Mouse (Mus musculus) CD4-positive naive resting alpha-beta T cell, adult 57 days (primary cell): ENCODE results near the gene Uts2b. TPM values are rescaled to one million over a fixed set of nuclear protein-coding genes. Genes with fewer than 3 reads are reported as not detected.

Experiments used
- total RNA-seq: library from RNA; stranded (reverse); gene quantifications from one replicate; pipeline ENCODE4 v1.2.4, GENCODE M21; 2023

Uts2b gene
- total RNA-seq = not detected

DNA sequence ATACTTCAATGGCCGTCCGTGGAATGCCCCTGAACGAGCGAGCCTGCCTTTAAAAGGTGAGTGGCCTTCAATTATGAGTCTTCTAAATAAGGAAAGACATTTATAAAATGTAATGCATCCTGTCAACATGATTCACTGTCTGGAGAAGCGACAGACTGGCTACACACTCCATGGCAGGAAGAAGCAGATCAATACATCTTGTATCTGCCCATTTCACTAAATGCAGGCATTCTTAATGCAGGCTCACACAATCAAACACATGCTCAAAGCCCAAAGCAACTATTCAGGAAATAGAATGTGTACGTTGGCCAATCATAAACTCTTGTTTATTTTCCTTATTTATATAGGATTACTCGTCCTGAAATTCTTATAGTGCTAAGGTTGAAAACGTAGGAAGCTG is at the start of gene Uts2b:
TSS of gene Uts2b (minus strand) at position 49 of the 400 bp plus-strand sequence.

DNA sequence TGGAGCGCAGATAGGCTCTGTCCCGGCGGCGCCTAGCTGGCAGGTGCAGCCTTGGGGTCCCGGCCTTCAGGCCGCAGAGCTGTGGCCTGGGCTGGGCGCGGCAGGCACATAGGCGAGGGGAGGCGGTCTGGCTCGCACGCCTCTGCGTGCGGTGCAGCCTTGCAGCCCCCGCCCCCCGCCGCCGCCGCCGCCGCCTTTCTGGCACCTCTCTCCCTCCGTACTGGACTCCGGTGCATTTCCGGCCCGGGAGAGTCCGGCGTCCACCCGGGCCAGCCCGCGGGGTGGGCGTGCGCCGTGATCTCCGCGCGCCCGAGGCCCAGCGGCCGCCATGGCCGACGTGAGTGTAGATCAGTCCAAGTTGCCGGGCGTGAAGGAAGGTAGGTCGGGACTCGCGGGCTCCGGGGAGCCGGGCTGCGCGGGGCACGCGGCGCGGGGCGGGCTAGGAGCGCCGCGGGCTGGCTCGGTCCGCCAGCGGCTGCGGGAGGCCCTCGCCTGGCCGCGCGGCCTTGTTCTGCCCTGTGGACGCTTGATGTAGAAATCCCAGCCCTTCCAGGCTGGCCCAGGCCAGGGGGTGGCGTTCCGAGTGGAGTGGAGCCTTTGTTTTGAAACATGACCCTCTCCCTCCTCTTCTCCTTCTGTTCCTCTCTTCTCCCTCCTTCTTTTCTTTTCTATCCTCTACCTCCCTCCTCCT is 18.9 kb upstream of the Uts2b start, which contains the start of gene Ccdc50:
TSS of gene Ccdc50 (plus strand) at position 109 of the 691 bp plus-strand sequence.

DNA sequence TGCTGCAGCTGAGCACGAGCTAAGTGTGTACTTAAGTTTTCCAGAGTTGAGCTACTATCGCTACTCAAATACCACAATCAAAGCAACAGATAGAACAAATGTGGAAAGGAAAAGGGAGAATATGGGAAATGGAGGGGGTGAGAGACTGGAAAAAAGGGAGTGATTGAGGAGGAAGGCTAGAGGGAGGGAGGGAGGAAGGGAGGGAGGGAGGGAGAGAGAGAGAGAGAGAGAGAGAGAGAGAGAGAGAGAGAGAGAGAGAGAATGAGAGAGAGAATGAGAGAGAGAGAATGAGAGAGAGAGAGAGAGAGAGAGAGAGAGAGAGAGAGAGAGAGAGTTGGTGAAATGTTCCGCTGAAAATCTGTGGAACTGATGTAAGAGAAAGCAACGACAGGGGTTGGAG is 62.9 kb downstream of the Uts2b start, which contains the start of gene Ostn:
TSS of gene Ostn (plus strand) at position 301 of the 400 bp plus-strand sequence.

Other genes with a start within 250 kb of the Uts2b start
- not detected for gene Ostn, start 62.8 kb downstream of the Uts2b start, total RNA-seq
- 19.0 TPM for gene Ccdc50, start 18.6 kb upstream of the Uts2b start, total RNA-seq